Mouse (Mus musculus): ENCODE data around the gene Tbc1d22a. TPM values are rescaled to one million over a fixed set of nuclear protein-coding genes. Genes with fewer than 3 reads are reported as not detected.

Tbc1d22a gene
- polyA plus RNA-seq, 1 experiment: 30.9 TPM

DNA sequence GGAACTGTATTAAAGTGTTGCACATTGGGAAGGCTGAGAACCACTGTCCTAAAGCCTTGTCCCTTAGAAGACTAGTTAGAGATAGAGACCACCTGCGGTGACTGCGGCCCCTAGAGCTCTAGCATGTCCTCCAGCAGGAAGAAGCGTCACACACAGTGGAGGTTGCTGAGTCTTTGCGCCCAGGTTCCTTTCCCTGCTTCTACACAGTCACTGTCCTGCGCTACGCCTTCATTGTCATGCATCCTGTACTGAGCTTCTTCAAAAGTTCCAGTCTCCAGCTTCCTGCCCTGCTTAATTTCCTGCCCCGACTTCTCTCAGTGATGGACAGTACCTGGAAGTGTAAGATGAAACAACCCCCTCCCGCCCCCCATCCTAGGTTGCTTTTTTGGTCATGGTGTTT lies 14.8 kb downstream of the Tbc1d22a start:
- WGBS: 89% methylated on average over 8 of the region's 8 CpGs
- DNase-seq (ENCODE audit: low read depth, low spot score): no peak

DNA sequence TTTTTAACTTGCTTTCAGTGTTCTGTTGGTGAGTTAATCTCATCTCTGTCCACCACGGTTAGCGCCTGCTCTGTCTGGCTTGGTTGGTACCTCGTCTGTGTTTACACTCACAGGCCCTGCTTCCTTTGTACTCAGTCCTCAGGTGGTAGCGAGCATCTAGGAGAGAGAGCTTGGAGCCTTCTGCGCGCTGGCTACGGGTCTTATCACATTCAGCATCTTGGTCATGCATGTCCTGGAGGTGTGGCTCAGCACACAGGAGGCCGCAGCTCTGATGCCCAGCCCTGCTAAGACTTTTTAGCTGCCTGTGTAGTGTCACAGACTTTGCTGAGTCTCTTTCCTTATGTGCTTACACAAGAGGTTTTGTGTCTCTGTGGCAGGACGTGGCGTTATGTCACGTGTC lies 15.4 kb downstream of the Tbc1d22a start:
- WGBS: 78% methylated on average over 11 of the region's 11 CpGs
- no peak for DNase-seq (ENCODE audit: low read depth, low spot score)

DNA sequence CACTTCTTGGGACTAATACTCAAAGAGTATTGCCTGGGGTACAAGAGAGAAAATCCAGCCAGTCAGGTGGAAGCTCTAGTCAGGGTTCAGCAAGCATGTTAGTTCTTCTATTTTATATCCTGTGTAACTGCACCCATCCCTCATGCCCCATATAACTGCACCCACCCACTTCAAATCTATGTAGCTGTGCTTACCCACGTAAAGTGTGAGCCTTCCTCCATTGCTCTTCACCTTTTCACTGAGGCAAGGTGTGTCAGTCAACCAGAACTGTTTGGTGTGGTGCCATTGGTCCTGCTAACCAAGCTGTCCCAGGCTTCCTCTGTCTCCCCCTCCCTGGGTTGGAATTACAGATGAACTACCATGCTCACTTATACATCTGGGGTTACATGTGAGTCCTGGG lies 16.9 kb downstream of the Tbc1d22a start:
- DNase-seq (ENCODE audit: low read depth, low spot score): no peak
- WGBS: 50% methylated on average over 1 of the region's 1 CpGs

DNA sequence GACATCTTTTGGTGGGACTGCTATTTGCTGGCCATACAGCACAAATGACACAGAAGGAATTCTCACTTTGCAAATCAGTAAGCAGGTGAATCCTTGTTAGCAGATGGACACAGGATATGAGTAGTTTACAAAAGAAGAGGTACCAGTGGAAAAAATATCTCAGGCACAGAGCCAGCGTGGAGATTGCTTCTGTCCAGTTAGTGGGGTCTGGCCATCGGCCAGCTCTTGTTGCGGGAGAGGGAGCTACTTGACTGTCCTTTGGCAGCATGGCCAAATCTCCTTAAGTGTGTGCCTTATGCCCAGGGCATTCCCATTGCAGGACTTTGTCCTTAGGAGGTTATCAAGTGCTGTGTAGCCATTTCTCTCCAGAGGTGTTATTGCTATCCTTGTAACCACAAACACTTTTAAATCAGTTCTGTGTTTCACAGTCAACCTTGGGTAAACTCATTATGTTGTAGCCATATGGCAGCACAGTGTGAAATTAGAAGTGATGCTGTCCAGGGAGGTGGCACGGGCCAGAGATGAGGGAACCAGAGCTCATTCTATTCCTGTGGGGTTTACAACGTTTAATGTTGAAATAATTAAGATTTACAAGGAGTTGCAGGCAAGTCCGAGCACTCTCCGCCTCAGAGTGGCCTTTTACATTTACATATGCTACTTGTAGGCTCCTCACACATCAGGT lies 17.7 kb downstream of the Tbc1d22a start:
- no peak for DNase-seq (ENCODE audit: low read depth, low spot score)
- 36% methylated on average over 7 of the region's 7 CpGs for WGBS

DNA sequence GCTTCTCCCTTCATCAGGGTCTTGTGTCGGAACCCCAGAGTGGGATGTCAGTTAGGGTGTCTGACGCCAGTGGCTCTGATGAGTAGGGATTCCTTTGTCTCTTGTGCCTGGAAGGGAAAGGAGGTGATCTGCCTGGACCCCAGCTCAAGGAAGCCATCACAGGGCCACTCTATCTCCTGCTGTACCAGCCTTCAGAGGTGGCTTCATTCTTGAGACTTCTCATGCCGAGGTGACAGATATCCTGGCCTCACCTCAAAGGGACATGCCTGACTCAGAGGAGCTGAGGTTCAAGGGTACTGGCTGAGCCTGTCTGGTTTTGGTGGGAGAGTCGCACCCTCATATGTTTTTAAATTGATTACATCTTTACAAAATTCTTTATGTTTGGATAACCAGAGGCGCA lies 19.7 kb downstream of the Tbc1d22a start:
- WGBS: 95% methylated on average over 5 of the region's 5 CpGs

DNA sequence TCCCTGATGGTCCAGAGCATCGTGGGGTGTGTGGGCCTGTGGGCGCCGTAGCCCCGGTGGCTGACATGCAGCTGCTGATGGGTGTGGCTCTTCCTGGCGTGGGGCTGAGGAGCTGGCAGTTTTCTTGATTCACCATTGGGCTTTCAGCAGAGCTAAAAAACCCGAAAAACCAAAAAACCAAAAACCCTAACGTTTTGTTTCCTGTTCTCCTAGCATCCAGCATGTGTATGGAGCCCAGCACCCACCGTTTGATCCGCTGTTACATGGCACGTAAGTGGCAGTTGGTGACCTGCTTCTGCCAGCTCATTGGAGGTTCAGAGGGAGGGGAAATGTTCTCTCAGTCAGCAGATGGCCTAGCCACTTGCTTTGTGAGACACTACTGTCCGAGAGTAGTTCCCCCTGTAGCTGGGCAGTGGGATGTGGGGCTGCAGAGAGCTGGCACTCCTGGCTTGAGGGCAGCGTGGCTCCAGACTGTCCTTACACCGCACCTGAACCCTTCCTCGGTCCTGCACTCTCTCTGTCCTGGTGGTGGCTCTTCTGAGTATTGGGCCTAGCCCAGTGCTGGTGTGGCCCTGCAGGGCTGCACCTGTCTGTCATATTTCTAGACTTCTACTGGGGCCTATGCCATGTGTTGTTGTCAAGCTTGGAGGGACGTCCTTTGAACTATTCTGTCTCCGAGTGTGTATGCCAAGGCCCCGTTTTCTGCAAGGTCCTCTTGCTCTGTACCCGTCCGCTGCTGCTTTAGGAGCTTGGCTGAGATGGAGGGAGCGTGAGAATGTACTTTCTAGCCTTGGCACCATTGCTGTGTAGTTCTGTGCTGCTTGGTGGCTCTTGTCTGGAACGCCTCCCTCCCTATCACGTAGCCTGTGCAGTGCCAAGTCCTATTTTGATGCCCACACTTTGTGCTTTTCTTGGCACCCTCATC lies 20.5 kb downstream of the Tbc1d22a start:
- WGBS: 76% methylated on average over 22 of the region's 22 CpGs
- no peak for DNase-seq (ENCODE audit: low read depth, low spot score)

More for the DNA sequence above, 19.7 kb downstream of the Tbc1d22a start:
- DNase-seq (ENCODE audit: low read depth, low spot score): no peak

DNA sequence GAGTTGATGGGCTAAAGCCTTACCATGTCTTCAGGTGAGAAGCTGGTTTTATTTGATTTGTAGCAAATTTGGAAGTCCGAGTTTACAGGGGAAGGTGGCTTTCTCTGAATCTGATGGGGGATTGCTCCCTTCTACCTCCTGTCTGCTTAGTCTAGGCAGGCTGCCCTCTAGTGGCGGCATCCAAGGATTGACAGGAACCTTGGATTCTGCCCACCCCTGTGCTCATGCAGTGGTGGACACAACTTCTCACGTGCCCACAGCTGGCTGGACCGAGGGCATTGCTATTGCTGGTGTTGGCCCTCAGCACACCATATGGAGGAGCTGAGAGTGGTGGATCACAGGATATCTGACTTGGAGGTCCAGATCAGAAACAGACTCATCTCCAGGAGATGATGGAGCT lies 22.0 kb downstream of the Tbc1d22a start:
- WGBS: 31% methylated on average over 4 of the region's 4 CpGs
- DNase-seq (ENCODE audit: low read depth, low spot score): no peak

DNA sequence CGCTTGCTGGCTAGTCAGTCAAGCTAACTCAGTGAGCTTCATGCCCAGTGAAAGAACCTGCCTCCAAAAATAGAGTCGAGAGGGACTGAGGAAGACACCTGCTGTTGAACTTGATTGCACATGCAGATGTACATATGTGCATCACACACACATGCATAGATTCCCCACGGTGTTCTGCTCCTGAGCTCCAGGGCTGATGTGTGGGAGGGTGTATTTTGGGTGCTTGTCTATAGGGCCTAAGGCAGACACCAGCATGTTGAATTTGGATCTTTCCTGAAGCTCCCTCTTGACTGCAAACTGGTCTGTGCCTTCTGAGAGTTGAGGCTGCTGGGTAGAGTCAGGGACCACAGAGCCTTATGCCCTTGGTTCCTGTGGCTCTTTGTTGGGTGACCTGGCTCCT lies 23.8 kb downstream of the Tbc1d22a start:
- 86% methylated on average over 3 of the region's 3 CpGs for WGBS
- DNase-seq (ENCODE audit: low read depth, low spot score): no peak

DNA sequence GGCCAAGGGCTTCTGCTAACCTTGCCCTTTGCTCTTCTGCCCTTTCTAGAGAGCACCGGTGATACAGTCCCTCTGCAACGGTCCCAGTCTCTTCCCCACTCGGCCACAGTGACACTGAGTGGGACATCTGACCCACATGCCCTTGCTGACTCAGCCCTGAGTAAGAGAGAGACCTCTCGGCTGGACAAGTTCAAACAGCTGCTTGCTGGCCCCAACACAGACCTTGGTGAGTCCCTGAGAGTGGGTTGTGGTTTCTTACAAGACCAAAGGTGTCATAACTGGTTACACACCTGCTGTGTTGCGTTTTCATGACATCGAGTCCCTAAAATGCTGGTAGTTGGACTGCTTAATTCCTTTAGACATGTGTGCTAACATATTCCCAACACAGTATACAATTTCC lies 24.8 kb downstream of the Tbc1d22a start:
- no peak for DNase-seq (ENCODE audit: low read depth, low spot score)
- WGBS: 90% methylated on average over 6 of the region's 6 CpGs

DNA sequence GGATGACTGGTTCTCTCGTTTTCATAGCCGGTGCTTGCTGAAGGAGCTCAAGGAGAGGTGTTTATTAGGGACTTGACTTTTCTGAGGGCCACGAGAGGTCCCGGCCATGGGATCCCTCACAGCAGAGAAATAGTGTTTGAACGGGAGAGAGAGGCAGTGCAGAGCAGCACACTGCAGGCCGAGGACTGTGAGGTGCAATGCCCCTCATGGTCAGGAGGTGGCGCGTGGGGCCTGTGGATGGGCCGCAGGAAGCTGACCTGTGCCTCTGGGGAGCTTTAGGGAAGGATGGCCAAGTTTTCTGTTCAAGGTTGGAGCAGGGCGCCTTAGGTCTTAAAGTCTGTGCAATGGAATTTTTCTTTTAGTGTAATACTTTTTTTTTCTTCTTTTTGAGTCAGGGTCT lies 25.5 kb downstream of the Tbc1d22a start:
- DNase-seq (ENCODE audit: low read depth, low spot score): no peak
- 37% methylated on average over 10 of the region's 10 CpGs for WGBS

DNA sequence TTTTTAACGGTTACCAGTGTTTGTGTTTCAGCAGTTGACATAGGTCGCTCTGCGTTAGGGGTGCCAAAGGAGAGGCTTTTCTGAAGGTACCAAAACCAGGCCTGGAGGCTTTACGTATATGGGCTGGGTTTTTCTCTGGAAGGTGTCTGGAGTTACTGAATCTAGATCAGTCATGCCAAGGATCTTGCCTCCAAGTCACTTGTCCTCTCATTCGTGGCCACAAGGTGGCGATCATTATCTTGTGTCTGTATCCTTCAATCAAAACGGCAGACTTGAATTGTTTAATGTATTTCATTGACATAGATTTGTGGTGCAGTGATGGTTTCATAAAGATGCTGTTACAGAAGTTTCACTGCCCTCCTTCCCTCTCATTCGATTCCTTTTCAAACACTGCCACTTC lies 29.4 kb downstream of the Tbc1d22a start:
- peak; percentile 31 for DNase-seq (ENCODE audit: low read depth, low spot score)
- WGBS: 39% methylated on average over 8 of the region's 8 CpGs

DNA sequence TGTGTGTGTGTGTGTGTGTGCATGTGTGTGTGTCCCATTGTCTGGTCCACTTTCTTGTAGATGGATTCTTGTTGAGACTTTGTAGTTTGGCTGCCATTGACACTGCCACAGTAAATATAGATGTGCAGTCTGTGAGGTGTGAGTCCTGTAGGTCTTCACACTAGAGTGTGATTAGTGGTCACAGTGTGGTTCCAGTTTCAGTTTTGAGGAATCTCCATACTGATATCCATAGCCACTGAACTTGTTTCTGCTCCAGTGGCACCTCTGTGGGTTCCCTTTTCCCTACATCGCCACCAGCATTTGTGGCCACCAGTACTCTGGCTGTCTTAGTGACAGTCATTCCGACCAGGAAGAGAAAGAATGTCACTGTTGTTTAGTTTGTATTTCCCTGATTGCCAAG lies 30.1 kb downstream of the Tbc1d22a start:
- WGBS: 90% methylated on average over 2 of the region's 2 CpGs
- DNase-seq (ENCODE audit: low read depth, low spot score): no peak

DNA sequence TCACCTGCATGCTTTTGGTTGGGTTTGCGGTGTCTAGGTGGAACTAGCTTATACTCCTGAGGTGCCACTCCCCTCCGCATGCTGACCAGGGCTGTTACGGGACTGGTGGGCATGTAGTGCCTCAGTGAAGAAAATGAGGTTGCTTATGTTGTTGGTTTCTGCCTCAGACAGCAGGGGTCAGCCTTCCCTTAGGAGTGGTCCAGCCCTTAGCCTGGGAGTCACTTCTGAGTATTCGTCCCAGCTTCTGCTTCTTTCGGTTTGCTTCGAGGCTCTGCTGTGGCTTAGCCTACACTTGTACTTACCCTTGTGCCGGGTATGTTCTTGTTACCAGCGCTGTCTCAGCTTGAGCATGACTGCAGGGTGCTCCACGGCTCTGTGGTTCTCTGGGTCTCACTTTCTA lies 36.0 kb downstream of the Tbc1d22a start:
- no peak for DNase-seq (ENCODE audit: low read depth, low spot score)
- WGBS: 74% methylated on average over 9 of the region's 9 CpGs

DNA sequence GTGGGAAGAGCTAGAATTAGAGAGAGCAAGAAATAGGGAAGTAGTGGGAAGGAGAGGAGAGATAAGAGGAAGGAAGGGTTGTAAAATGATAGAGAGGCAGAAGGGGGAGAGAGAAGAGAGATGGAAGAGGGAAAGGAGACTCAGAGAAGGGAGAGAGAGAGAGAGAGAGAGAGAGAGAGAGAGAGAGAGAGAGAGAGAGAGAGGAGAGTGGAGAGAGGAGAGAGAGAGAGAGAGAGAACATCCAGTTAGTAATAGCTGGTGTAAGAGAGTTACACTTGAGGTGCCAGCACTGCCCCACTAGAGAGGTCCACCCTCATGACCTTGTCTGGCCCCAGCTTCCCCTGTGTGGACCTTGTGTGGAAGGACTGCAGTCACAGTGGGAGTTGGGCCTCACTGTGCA lies 37.9 kb downstream of the Tbc1d22a start:
- DNase-seq (ENCODE audit: low read depth, low spot score): no peak

DNA sequence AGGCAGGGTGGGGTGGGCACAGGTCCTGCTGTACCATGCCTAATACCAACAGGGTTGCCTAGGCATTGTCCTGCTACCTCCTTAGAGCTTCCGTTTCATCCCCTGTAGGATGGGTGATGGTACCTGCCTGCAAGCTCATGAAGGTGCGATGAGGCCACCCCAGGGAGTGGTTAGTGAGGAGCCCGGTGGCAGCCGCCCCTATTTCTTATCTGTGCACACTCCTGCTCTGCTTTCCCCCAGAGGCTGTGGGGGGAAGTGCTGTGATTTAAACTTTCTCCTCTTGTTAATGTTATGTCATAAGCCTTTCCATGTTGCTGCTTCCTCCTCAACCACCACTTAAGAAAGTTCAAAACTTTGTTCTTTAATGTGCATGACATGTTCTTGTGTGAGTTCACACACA lies 38.4 kb downstream of the Tbc1d22a start:
- WGBS: 67% methylated on average over 4 of the region's 4 CpGs

DNA sequence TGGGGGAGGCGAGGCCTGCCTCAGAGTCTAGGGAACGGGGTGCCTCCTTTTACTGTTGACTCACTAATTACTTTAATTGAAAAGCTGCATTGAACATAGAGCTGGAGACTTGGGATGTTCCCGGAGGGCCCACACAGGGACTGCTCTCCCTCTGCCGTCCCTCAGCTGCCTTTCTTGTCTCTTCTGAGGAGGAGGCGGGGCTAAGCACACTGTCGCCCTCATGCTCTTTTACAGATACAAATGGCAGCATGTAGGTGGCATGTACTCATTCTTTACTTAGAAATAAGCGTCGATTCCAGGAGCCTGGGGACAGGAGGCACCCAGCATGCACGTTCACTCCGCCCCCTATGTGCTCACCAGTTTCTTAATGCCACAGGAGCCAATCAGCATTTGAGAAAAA lies 39.2 kb downstream of the Tbc1d22a start:
- WGBS: 85% methylated on average over 10 of the region's 10 CpGs
- DNase-seq (ENCODE audit: low read depth, low spot score): no peak

More for the DNA sequence above, 38.4 kb downstream of the Tbc1d22a start:
- no peak for DNase-seq (ENCODE audit: low read depth, low spot score)

DNA sequence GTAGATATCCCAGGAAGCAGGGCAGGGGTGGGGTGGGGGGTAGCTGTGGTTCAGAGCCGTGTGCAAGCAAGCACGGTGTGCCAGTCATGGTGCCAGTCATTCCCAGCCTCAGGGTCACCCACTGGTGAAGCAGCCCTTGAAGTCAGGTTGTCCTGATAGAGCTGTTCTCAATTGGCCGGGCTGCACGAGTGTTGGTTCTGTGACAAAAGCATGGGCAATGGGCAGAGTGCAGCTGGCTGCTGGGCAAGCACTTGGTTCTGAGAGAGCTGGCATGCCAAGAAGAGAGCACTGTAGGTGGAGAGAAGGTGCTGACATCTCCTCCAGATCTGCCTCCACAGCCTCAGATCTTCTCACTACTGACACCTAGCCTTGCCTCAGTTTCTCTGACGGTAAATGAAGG lies 41.9 kb downstream of the Tbc1d22a start:
- 91% methylated on average over 5 of the region's 5 CpGs for WGBS
- DNase-seq (ENCODE audit: low read depth, low spot score): no peak

DNA sequence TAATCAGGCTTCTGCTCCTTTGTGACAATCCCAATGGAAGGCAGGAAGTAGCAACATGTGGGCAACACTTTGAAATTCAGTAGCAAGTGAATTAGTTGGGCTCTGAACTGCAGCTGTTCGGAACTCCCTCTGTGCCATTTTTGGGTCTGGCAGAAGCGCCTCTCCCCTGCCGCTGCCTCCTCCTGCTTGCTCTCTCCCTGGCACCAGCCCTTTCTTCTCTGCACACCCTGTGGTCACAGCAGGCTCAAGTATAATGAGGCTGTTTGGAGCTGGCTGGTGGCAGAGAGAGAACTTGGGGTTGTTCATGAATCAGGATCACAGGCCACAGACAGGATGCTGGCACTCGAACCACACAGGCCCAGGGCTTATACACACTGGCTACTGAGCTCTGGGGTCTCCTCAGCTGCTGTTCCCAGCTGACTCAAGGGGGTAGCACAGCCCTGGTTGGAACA lies 42.5 kb downstream of the Tbc1d22a start:
- 85% methylated on average over 4 of the region's 4 CpGs for WGBS
- no peak for DNase-seq (ENCODE audit: low read depth, low spot score)

DNA sequence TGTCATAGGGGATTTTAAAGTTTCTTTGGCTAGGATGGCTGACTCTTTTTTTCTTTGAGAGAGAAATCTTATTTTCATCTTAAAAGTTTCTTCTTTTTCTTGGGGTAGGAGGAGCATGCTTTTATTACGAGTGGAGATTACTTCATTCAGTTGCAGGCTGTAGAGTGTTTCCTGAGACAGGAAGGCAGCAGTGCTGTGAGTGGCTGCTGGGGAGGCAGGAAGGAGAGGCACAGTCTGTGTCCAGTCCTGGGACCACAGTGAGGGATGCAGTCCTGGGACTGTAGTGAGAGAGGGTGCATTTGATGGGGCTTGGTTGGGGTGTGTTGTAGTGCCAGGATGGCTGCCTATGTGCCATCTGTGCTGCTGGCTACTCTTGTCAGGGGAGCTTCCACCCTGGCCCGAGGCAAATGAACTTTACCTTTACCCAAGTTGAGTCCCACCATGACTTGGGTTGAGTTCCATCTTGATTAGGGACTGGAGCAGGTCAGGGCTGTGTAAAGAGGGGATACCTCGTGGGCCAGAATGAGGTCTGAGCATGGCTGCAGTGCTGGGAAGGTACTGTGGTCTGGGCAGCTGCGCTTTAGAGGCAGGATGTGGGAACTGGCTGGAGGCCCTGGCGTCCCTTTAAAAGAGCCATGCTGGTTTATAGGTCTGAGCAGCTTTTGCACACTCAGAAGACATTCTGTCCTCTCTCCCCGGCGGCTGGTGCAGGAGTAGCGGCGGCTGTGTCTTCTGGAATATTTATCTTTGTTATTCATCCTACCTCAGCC lies 43.8 kb downstream of the Tbc1d22a start:
- WGBS: 72% methylated on average over 9 of the region's 9 CpGs
- DNase-seq (ENCODE audit: low read depth, low spot score): no peak

DNA sequence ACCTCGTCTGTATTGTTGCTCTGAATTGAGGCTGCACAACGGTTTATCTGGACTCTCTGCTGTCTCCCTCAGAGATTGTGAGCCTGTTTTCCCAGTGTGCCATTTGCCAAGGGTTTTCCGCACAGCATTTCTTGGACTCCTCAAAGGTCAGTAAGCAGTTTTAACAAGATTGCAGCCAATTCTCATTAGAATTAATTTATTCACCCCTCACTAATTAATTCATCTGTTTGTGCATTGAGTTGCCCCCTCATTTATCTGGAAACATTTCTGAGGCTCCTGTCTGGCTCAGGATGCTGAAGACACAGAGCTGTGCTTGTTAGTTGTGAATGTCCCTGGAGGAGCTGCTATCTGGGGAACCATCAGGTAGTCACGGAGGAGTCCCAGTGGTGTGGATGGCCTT lies 45.0 kb downstream of the Tbc1d22a start:
- no peak for DNase-seq (ENCODE audit: low read depth, low spot score)
- 85% methylated on average over 4 of the region's 4 CpGs for WGBS

All from large intestine, adult 2 months (tissue).